Mouse (Mus musculus) retina, adult 2 months (tissue): ENCODE measurements around the gene Dus4l.

Source experiments
- DNase-seq: peaks from one replicate; pipeline ENCODE4 v3.0.0-alpha.2; 2012; ENCODE audit warnings: low read depth, low spot score

The Dus4l gene

GRCm38 (mm10) chr12:31592011-31592410 is 62.6 kb downstream of the Dus4l start:
- DNase-seq = no peak
